Mouse (Mus musculus) lung, postnatal 0 days (tissue): ENCODE data around the gene Lrrc4c.

Experiments
- CTCF ChIP-seq: IDR thresholded peaks from 2 replicates; pipeline ENCODE4 v1.5.1; 2016; ENCODE audit warnings: antibody characterized with exemption, mild to moderate bottlenecking
- EP300 ChIP-seq: IDR thresholded peaks from 2 replicates; pipeline ENCODE4 v1.6.1; 2016; ENCODE audit warnings: antibody characterized with exemption, mild to moderate bottlenecking, control low read depth

GRCm38 (mm10) chr2:97318008-97318407, 1000.0 kb downstream of the Lrrc4c start:
- TF ChIP-seq CTCF, result no peak
- TF ChIP-seq EP300, result no peak
